Mouse (Mus musculus) thymus, adult 2 months (tissue): Measurements from ENCODE around the gene Upk1a.

Source experiments
- CTCF ChIP-seq: fragments of 200-500 bp; IDR thresholded peaks from 2 replicates; pipeline ENCODE4 v1.5.1; 2012; ENCODE audit warnings: mild to moderate bottlenecking, control low read depth, low read length, moderate library complexity, borderline replicate concordance; ENCODE audit not compliant: control insufficient read depth, poor library complexity, insufficient read depth; ENCODE audit errors: extremely low read depth
- POLR2A ChIP-seq: fragments of 200-500 bp; IDR thresholded peaks from 2 replicates; pipeline ENCODE4 v1.6.1; 2012; ENCODE audit warnings: mild to moderate bottlenecking, low read length, control low read depth, moderate library complexity; ENCODE audit not compliant: control insufficient read depth, poor library complexity, insufficient read depth; ENCODE audit errors: extremely low read depth

GRCm38 (mm10) chr7:30629013-30629412, 16.4 kb upstream of the Upk1a start:
- TF ChIP-seq CTCF (no peak), POLR2A (no peak)
